10 mouse cellular contexts compared by ENCODE assay signal in genomic region chr4:140815996-140816917, GRCm38 (mm10). TPM values are rescaled to one million over a fixed set of nuclear protein-coding genes. Genes with fewer than 3 reads are reported as not detected.
A peak's percentile ranks its signal among the peaks of the same experiment; 100 is the strongest.
DNase-seq lines count a peak whose midpoint lies in the region; ATAC-seq lines count a peak whose summit lies in the region.
"Had no signal": no experiment of that assay in that cellular context is flagged by ENCODE, and none has a peak within 500 bp of the region (broad histone marks: within the 10 kb centered on the region; RNA-seq: fewer than 3 reads in every experiment).

No protein-coding gene starts in this region.

- H3K36me3 ChIP-seq in liver, embryonic 12.5 days = no peaks in the 10 kb centered on the region
- no peaks in the 10 kb centered on the region for H3K36me3 ChIP-seq in hindbrain, embryonic 11.5 days (ENCODE audit: control insufficient read depth, insufficient read depth, low read length)
- H3K36me3 ChIP-seq in hindbrain, embryonic 12.5 days = no peaks in the 10 kb centered on the region
- H3K36me3 ChIP-seq: heart, embryonic 15.5 days; neural tube, embryonic 12.5 days had no signal

- H3K27ac ChIP-seq in liver, embryonic 12.5 days = peak overlapping the region; percentile 46; the same call in 1 of the 2 replicates
- H3K27ac ChIP-seq in hindbrain, embryonic 11.5 days (ENCODE audit: low read depth, low read length) = no peak overlapping the region
- H3K27ac ChIP-seq in hindbrain, embryonic 12.5 days = no peak overlapping the region
- H3K27ac ChIP-seq: heart, embryonic 15.5 days; neural tube, embryonic 12.5 days had no signal

- peak; percentile 48 for ATAC-seq in liver, embryonic 12.5 days
- no peak for ATAC-seq in hindbrain, embryonic 11.5 days (ENCODE audit: low FRiP score)
- no peak for ATAC-seq in hindbrain, embryonic 12.5 days (ENCODE audit: low FRiP score)

- peak; percentile 26 for DNase-seq in thymus, postnatal 0 days (ENCODE audit: low spot score)
- DNase-seq in thymus, postnatal 36 days = no peak
- peak; percentile 64 for DNase-seq in c-Kit-positive CD71-positive TER-119-positive erythroid progenitor cells, embryonic 14.5 days (ENCODE audit: low spot score)
- DNase-seq in hindbrain, embryonic 11.5 days (ENCODE audit: low spot score) = no peak
- DNase-seq in right cerebral cortex, adult 18-20 months = no peak
- no peak for DNase-seq in layer of hippocampus, postnatal 10 days (ENCODE audit: low spot score in 2 of 2)

- peaks cover 62% of the 10 kb centered on the region for H3K4me1 ChIP-seq in liver, embryonic 12.5 days
- H3K4me1 ChIP-seq in hindbrain, embryonic 11.5 days (replicated peaks; ENCODE audit: control insufficient read depth, insufficient read depth, low read length) = no peaks in the 10 kb centered on the region; the same call in 1 of the 2 replicates
- H3K4me1 ChIP-seq in hindbrain, embryonic 12.5 days = 0 out of 2 replicates have a peak, but pooled peaks cover 18% of the 10 kb centered on the region

- H3K27me3 ChIP-seq in liver, embryonic 12.5 days (replicated peaks) = peaks cover 25% of the 10 kb centered on the region
- H3K27me3 ChIP-seq in hindbrain, embryonic 11.5 days (ENCODE audit: control insufficient read depth, insufficient read depth, low read length) = no peaks in the 10 kb centered on the region
- peaks cover 8% of the 10 kb centered on the region for H3K27me3 ChIP-seq in hindbrain, embryonic 12.5 days
- H3K27me3 ChIP-seq: neural tube, embryonic 12.5 days had no signal

- H3K9me3 ChIP-seq in liver, embryonic 12.5 days (replicated peaks) = no peaks in the 10 kb centered on the region
- H3K9me3 ChIP-seq in hindbrain, embryonic 11.5 days (ENCODE audit: control insufficient read depth, low read length) = no peaks in the 10 kb centered on the region
- H3K9me3 ChIP-seq in hindbrain, embryonic 12.5 days (replicated peaks) = no peaks in the 10 kb centered on the region
- H3K9me3 ChIP-seq: heart, embryonic 15.5 days; neural tube, embryonic 12.5 days had no signal

- no peak overlapping the region for H3K4me3 ChIP-seq in liver, embryonic 12.5 days
- H3K4me3 ChIP-seq in hindbrain, embryonic 11.5 days (ENCODE audit: low read depth, low read length) = no peak overlapping the region
- H3K4me3 ChIP-seq in hindbrain, embryonic 12.5 days = no peak overlapping the region
- H3K4me3 ChIP-seq: heart, embryonic 15.5 days; neural tube, embryonic 12.5 days had no signal

- H3K9ac ChIP-seq in liver, embryonic 12.5 days = no peak overlapping the region
- no peak overlapping the region for H3K9ac ChIP-seq in hindbrain, embryonic 11.5 days (ENCODE audit: low read depth, low read length)
- no peak overlapping the region for H3K9ac ChIP-seq in hindbrain, embryonic 12.5 days
- H3K9ac ChIP-seq: heart, embryonic 15.5 days; neural tube, embryonic 12.5 days had no signal

- peak overlapping the region; percentile 90 for H3K4me2 ChIP-seq in liver, embryonic 12.5 days
- H3K4me2 ChIP-seq in hindbrain, embryonic 11.5 days (replicated peaks; ENCODE audit: low read depth, low read length) = no peak overlapping the region
- no peak overlapping the region for H3K4me2 ChIP-seq in hindbrain, embryonic 12.5 days (replicated peaks)
- H3K4me2 ChIP-seq: heart, embryonic 15.5 days; neural tube, embryonic 12.5 days had no signal

- WGBS in liver, embryonic 12.5 days (ENCODE audit: insufficient replicate concordance) = 12% methylated on average over 10 of the region's 10 CpGs
- WGBS in hindbrain, embryonic 11.5 days = 70% methylated on average over 10 of the region's 10 CpGs
- 55% methylated on average over 10 of the region's 10 CpGs for WGBS in hindbrain, embryonic 12.5 days

RNA-seq across cellular contexts. Expression of gene Padi3, which starts 5.8 kb away (rescaled TPM):
- polyA plus RNA-seq in thymus, postnatal 0 days (2015; fragmentation: Nextera tagmentation; extraction: Ambion mirVana) = 1.2 and 1.5 TPM in 2 replicates
- 0.37 and 0.47 TPM in 2 replicates for polyA plus RNA-seq in liver, embryonic 12.5 days (2016; fragmentation: Nextera tagmentation; extraction: Ambion mirVana)
- not detected in 2 replicates for polyA plus RNA-seq in hindbrain, embryonic 11.5 days (2014; fragmentation: Nextera tagmentation; extraction: Ambion mirVana)
- polyA plus RNA-seq in hindbrain, embryonic 12.5 days (2016; fragmentation: Nextera tagmentation; extraction: Ambion mirVana) = 0.06 TPM in 1 of 2 replicates, not detected in the other
- total RNA-seq in layer of hippocampus, postnatal 10 days (2021) = under 1 TPM in 1 of 2 experiments, not detected in 1; 0.11 TPM
- polyA plus RNA-seq: neural tube, embryonic 12.5 days had no signal

RNA-seq across cellular contexts. Expression of gene Padi1, which starts 29.3 kb away (rescaled TPM):
- 0.41 and 0.64 TPM in 2 replicates for polyA plus RNA-seq in thymus, postnatal 0 days (2015; fragmentation: Nextera tagmentation; extraction: Ambion mirVana)
- 0.10 TPM in 1 of 2 replicates, not detected in the other for polyA plus RNA-seq in liver, embryonic 12.5 days (2016; fragmentation: Nextera tagmentation; extraction: Ambion mirVana)
- polyA plus RNA-seq in hindbrain, embryonic 11.5 days (2014; fragmentation: Nextera tagmentation; extraction: Ambion mirVana) = 0.05 and 0.08 TPM in 2 replicates
- 0.07 and 0.19 TPM in 2 replicates for polyA plus RNA-seq in hindbrain, embryonic 12.5 days (2016; fragmentation: Nextera tagmentation; extraction: Ambion mirVana)
- total RNA-seq in layer of hippocampus, postnatal 10 days (2021) = not detected

RNA-seq across cellular contexts. Expression of gene Padi4, which starts 42.2 kb away (rescaled TPM):
- polyA plus RNA-seq in thymus, postnatal 0 days (2015; fragmentation: Nextera tagmentation; extraction: Ambion mirVana) = 12.4 and 13.0 TPM in 2 replicates
- polyA plus RNA-seq in liver, embryonic 12.5 days (2016; fragmentation: Nextera tagmentation; extraction: Ambion mirVana) = 0.63 and 0.91 TPM in 2 replicates
- polyA plus RNA-seq in hindbrain, embryonic 11.5 days (2014; fragmentation: Nextera tagmentation; extraction: Ambion mirVana) = 0.25 and 0.37 TPM in 2 replicates
- 0.31 and 0.42 TPM in 2 replicates for polyA plus RNA-seq in hindbrain, embryonic 12.5 days (2016; fragmentation: Nextera tagmentation; extraction: Ambion mirVana)
- not detected for total RNA-seq in layer of hippocampus, postnatal 10 days (2021)

Comparison
In these comparisons a context has a peak if more than half of its experiments do, and no peak if none do; other contexts are left out.
1. DNase-seq: peak in thymus, postnatal 0 days (single experiment) and c-Kit-positive CD71-positive TER-119-positive erythroid progenitor cells, embryonic 14.5 days (single experiment); none in thymus, postnatal 36 days (0 of 2), hindbrain, embryonic 11.5 days (single experiment), right cerebral cortex, adult 18-20 months (single experiment) and layer of hippocampus, postnatal 10 days (0 of 2).